Mouse (Mus musculus): ENCODE measurements around the gene Tlcd1. TPM values are rescaled to one million over a fixed set of nuclear protein-coding genes. Genes with fewer than 3 reads are reported as not detected.
"Not testable (repeated sequence)": the region's sequence is repeated elsewhere in the genome, so short reads cannot be mapped to it uniquely, and the experiment has no call there.

The Tlcd1 gene
- 9.1 and 9.9 TPM in 2 replicates for polyA plus RNA-seq (2014; fragmentation: Nextera tagmentation; extraction: Ambion mirVana)

DNA sequence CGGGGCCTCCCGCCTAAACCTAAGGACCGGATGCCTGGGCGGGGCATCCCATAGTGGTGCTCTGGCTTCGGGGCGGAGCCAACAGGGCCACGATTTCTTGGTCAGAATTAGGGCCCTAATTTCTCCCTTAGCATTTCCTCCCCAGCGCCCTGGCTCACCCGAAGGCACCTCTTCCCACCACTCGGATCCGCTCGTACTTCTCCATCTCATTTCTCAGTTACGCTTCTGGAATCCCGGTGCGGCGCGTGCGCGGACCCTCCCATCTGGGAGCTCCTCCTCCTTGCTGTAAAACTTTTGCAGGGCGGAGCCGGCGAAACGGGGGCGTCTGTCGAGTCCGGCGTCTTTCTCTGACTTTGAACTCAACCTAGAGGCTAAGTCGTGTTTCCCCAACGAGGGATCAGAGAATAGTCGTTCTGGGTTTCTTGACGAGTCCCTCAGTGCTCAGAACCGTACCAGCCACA is at the start of gene Tlcd1, which contains the start of gene Nek8:
Gene Tlcd1, plus strand, starts transcription at position 310 of the 461 bp plus-strand sequence.
Gene Nek8, minus strand, starts transcription at position 274 of the 461 bp plus-strand sequence.
- DNase-seq (ENCODE audit: low spot score) (peak; percentile 93), ATAC-seq (ENCODE audit: insufficient read depth, low FRiP score, low TSS enrichment) (peak; percentile 57; the same call in 1 of the 2 replicates)
- H3K27me3 ChIP-seq (ENCODE audit: control insufficient read depth, insufficient read depth, low read length) = no peaks in the 10 kb centered on the region
- H3K36me3 ChIP-seq (ENCODE audit: control insufficient read depth, insufficient read depth, low read length) = peaks cover 6% of the 10 kb centered on the region
- peak within 1 kb of the TSS; percentile 92; the same call in 1 of the 2 replicates for H3K27ac ChIP-seq (ENCODE audit: low read depth, low read length)
- H3K9me3 ChIP-seq (ENCODE audit: control insufficient read depth, low read length) = no peaks in the 10 kb centered on the region
- peak within 1 kb of the TSS; percentile 73 for H3K9ac ChIP-seq (ENCODE audit: low read length)
- peaks cover 18% of the 10 kb centered on the region for H3K4me1 ChIP-seq (ENCODE audit: control insufficient read depth, insufficient read depth, low read length)
- under 1% methylated on average over 32 of the region's 32 CpGs for WGBS
- H3K4me2 ChIP-seq (ENCODE audit: low read depth) = peak within 1 kb of the TSS; percentile 90
- H3K4me3 ChIP-seq (ENCODE audit: low read depth, low read length) = peak within 1 kb of the TSS; percentile 56

DNA sequence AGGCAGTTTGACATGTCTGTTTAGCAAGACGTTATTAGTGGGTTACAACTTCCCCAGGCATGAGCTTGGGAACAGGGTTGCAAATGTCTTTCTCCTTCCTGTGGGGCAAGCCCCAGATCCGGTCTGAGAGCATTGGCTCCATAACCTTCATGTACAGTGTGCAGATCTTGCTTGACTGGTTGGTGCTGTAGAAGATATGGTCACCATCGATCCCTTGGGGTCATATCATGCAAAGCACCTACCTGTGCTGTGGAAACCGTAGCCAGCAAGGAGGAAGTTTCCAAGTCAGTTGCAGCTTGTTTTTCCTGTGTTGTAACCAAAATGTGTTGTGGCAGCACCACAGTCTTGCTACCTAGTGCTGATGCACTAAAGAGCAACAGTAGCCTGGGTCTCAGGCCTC is 49.8 kb upstream of the Tlcd1 start:
- Histone ChIP-seq H3K9ac (ENCODE audit: low read length) (no peak overlapping the region), H3K9me3 (ENCODE audit: control insufficient read depth, low read length) (no peaks in the 10 kb centered on the region), H3K4me2 (ENCODE audit: low read depth) (no peak overlapping the region), H3K36me3 (ENCODE audit: control insufficient read depth, insufficient read depth, low read length) (no peaks in the 10 kb centered on the region), H3K27ac (ENCODE audit: low read depth, low read length) (no peak overlapping the region), H3K27me3 (ENCODE audit: control insufficient read depth, insufficient read depth, low read length) (no peaks in the 10 kb centered on the region), H3K4me1 (ENCODE audit: control insufficient read depth, insufficient read depth, low read length) (no peaks in the 10 kb centered on the region), H3K4me3 (ENCODE audit: low read depth, low read length) (no peak overlapping the region)
- DNase-seq (ENCODE audit: low spot score) (no peak), ATAC-seq (ENCODE audit: insufficient read depth, low FRiP score, low TSS enrichment) (no peak)
- 86% methylated on average over 4 of the region's 4 CpGs for WGBS

DNA sequence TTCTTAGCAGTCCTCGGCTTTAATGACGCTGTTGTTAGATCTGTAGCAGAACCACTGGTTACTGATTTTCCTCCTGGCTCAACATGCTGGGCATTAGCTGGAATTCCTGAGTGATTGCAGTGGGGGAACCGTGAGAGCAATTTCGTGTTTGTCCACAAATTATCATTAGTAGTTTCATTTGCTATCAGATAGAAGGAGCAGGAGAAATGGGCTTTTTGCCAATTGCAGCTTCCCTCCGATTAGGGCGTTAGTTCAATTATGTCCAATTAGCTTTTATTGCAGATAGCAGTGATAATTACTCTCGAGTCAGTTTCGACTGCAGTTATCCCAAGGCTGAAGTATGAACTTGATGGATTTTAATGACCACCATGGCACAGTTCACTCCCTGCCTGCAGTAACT is 47.1 kb upstream of the Tlcd1 start:
- Histone ChIP-seq H3K4me1 (ENCODE audit: control insufficient read depth, insufficient read depth, low read length) (no peaks in the 10 kb centered on the region), H3K9ac (ENCODE audit: low read length) (no peak overlapping the region), H3K9me3 (ENCODE audit: control insufficient read depth, low read length) (no peaks in the 10 kb centered on the region), H3K36me3 (ENCODE audit: control insufficient read depth, insufficient read depth, low read length) (no peaks in the 10 kb centered on the region), H3K4me3 (ENCODE audit: low read depth, low read length) (no peak overlapping the region), H3K27ac (ENCODE audit: low read depth, low read length) (no peak overlapping the region), H3K4me2 (ENCODE audit: low read depth) (no peak overlapping the region), H3K27me3 (ENCODE audit: control insufficient read depth, insufficient read depth, low read length) (no peaks in the 10 kb centered on the region)
- DNase-seq (ENCODE audit: low spot score) = no peak
- 82% methylated on average over 8 of the region's 8 CpGs for WGBS
- ATAC-seq (ENCODE audit: insufficient read depth, low FRiP score, low TSS enrichment) = no peak

DNA sequence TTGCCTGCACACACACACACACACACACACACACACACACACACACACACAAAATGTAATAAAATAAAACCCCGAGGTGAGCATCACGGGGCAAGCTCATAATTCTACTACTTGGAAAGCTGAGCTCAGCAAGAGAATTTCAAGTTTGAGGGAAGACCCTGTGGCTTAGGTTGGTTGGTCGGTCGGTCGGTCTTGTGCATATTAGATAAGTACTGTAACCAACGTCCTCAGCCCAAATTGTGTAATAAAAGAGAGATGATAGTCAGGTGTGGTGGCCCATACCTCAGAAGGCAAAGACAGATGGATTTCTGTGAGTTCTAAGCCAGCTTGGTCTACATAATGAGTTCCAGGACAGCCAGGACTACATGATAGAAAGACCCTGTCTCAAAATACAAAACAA is 42.6 kb upstream of the Tlcd1 start:
- WGBS = 96% methylated on average over 6 of the region's 6 CpGs
- Histone ChIP-seq H3K4me2 (ENCODE audit: low read depth) (no peak overlapping the region), H3K9ac (ENCODE audit: low read length) (no peak overlapping the region), H3K27me3 (ENCODE audit: control insufficient read depth, insufficient read depth, low read length) (no peaks in the 10 kb centered on the region), H3K4me3 (ENCODE audit: low read depth, low read length) (no peak overlapping the region), H3K36me3 (ENCODE audit: control insufficient read depth, insufficient read depth, low read length) (no peaks in the 10 kb centered on the region), H3K9me3 (ENCODE audit: control insufficient read depth, low read length) (no peaks in the 10 kb centered on the region), H3K4me1 (ENCODE audit: control insufficient read depth, insufficient read depth, low read length) (no peaks in the 10 kb centered on the region), H3K27ac (ENCODE audit: low read depth, low read length) (no peak overlapping the region)
- DNase-seq (ENCODE audit: low spot score) (no peak), ATAC-seq (ENCODE audit: insufficient read depth, low FRiP score, low TSS enrichment) (no peak)

- Histone ChIP-seq H3K4me2 (ENCODE audit: low read depth) (no peak overlapping the region), H3K27me3 (ENCODE audit: control insufficient read depth, insufficient read depth, low read length) (no peaks in the 10 kb centered on the region), H3K4me1 (ENCODE audit: control insufficient read depth, insufficient read depth, low read length) (no peaks in the 10 kb centered on the region), H3K27ac (ENCODE audit: low read depth, low read length) (no peak overlapping the region), H3K9me3 (ENCODE audit: control insufficient read depth, low read length) (no peaks in the 10 kb centered on the region), H3K36me3 (ENCODE audit: control insufficient read depth, insufficient read depth, low read length) (no peaks in the 10 kb centered on the region), H3K9ac (ENCODE audit: low read length) (no peak overlapping the region), H3K4me3 (ENCODE audit: low read depth, low read length) (no peak overlapping the region)
- 88% methylated on average over 3 of the region's 3 CpGs for WGBS
- ATAC-seq (ENCODE audit: insufficient read depth, low FRiP score, low TSS enrichment) (no peak), DNase-seq (ENCODE audit: low spot score) (no peak)
These were observed 42.2 kb upstream of the Tlcd1 start for GRCm38 (mm10) chr11:78134344-78134743.

- ATAC-seq (ENCODE audit: insufficient read depth, low FRiP score, low TSS enrichment); H3K9me3 ChIP-seq (ENCODE audit: control insufficient read depth, low read length); H3K9ac ChIP-seq (ENCODE audit: low read length); H3K4me2 ChIP-seq (ENCODE audit: low read depth); H3K27me3 ChIP-seq (ENCODE audit: control insufficient read depth, insufficient read depth, low read length); H3K4me3 ChIP-seq (ENCODE audit: low read depth, low read length); DNase-seq (ENCODE audit: low spot score); H3K36me3 ChIP-seq (ENCODE audit: control insufficient read depth, insufficient read depth, low read length); H3K27ac ChIP-seq (ENCODE audit: low read depth, low read length); H3K4me1 ChIP-seq (ENCODE audit: control insufficient read depth, insufficient read depth, low read length): not testable (repeated sequence)
- WGBS = 84% methylated on average over 7 of the region's 7 CpGs
These were observed 41.2 kb upstream of the Tlcd1 start for GRCm38 (mm10) chr11:78135314-78135713.

DNA sequence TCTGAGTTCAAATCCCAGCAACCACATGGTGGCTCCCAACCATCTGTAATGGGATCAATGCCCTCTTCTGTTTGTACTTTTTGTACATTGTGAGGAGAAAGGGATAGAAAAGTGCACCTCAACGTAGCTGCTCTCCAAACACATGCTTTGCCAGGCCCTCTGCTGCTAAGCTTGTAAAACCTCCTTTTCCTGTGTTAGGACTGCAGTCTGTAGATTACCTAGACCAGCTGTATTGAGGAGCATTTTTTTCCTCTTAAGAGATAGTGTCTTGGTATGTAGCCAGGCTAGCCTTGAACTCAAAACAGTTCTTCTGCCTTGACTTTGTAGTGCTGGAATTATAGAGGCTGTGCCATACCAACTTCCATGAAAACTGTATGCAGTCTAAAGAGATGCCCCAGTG is 40.4 kb upstream of the Tlcd1 start:
- Histone ChIP-seq H3K27me3 (ENCODE audit: control insufficient read depth, insufficient read depth, low read length) (no peaks in the 10 kb centered on the region), H3K27ac (ENCODE audit: low read depth, low read length) (no peak overlapping the region), H3K36me3 (ENCODE audit: control insufficient read depth, insufficient read depth, low read length) (no peaks in the 10 kb centered on the region), H3K4me1 (ENCODE audit: control insufficient read depth, insufficient read depth, low read length) (no peaks in the 10 kb centered on the region), H3K4me3 (ENCODE audit: low read depth, low read length) (no peak overlapping the region), H3K9me3 (ENCODE audit: control insufficient read depth, low read length) (no peaks in the 10 kb centered on the region), H3K4me2 (ENCODE audit: low read depth) (no peak overlapping the region), H3K9ac (ENCODE audit: low read length) (no peak overlapping the region)
- ATAC-seq (ENCODE audit: insufficient read depth, low FRiP score, low TSS enrichment) = no peak
- DNase-seq (ENCODE audit: low spot score) = no peak
- 87% methylated on average over 1 of the region's 1 CpGs for WGBS

DNA sequence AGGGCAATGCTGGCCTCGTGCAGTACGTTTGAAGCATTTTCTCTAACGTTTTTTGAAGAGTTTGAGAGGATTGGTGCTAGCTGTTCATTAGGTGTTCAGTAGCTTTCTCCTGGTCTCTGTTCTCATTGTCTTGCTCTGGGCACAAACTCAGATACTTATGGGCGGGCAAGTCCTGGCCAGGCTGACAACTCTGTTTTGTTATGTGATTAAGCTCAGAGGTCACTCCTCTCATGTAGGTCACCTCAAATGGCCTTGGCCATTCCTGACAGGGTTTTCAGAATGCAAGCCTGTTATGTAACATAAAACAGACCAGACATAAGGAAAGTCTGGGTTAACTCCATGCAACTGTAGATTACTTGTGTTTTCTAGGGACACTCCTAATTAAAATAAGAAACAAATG is 38.9 kb upstream of the Tlcd1 start:
- WGBS = 78% methylated on average over 4 of the region's 4 CpGs
- Histone ChIP-seq H3K27ac (ENCODE audit: low read depth, low read length) (no peak overlapping the region), H3K4me2 (ENCODE audit: low read depth) (no peak overlapping the region), H3K27me3 (ENCODE audit: control insufficient read depth, insufficient read depth, low read length) (no peaks in the 10 kb centered on the region), H3K36me3 (ENCODE audit: control insufficient read depth, insufficient read depth, low read length) (no peaks in the 10 kb centered on the region), H3K4me3 (ENCODE audit: low read depth, low read length) (no peak overlapping the region), H3K9ac (ENCODE audit: low read length) (no peak overlapping the region), H3K9me3 (ENCODE audit: control insufficient read depth, low read length) (no peaks in the 10 kb centered on the region), H3K4me1 (ENCODE audit: control insufficient read depth, insufficient read depth, low read length) (no peaks in the 10 kb centered on the region)
- DNase-seq (ENCODE audit: low spot score) (no peak), ATAC-seq (ENCODE audit: insufficient read depth, low FRiP score, low TSS enrichment) (no peak)

- H3K27me3 ChIP-seq (ENCODE audit: control insufficient read depth, insufficient read depth, low read length) = no peaks in the 10 kb centered on the region
- H3K4me3 ChIP-seq (ENCODE audit: low read depth, low read length) = no peak overlapping the region
- H3K27ac ChIP-seq (ENCODE audit: low read depth, low read length) = no peak overlapping the region
- WGBS = 86% methylated on average over 3 of the region's 3 CpGs
- H3K9me3 ChIP-seq (ENCODE audit: control insufficient read depth, low read length) = no peaks in the 10 kb centered on the region
- peaks cover 2% of the 10 kb centered on the region; the same call in 1 of the 2 replicates for H3K36me3 ChIP-seq (ENCODE audit: control insufficient read depth, insufficient read depth, low read length)
- no peak overlapping the region for H3K4me2 ChIP-seq (ENCODE audit: low read depth)
- no peaks in the 10 kb centered on the region for H3K4me1 ChIP-seq (ENCODE audit: control insufficient read depth, insufficient read depth, low read length)
- no peak for ATAC-seq (ENCODE audit: insufficient read depth, low FRiP score, low TSS enrichment)
- H3K9ac ChIP-seq (ENCODE audit: low read length) = no peak overlapping the region
- no peak for DNase-seq (ENCODE audit: low spot score)
These were observed 38.5 kb upstream of the Tlcd1 start for GRCm38 (mm10) chr11:78138023-78138422.
